Mouse (Mus musculus): Measurements from ENCODE around the gene Hist1h4h.

The Hist1h4h gene

DNA sequence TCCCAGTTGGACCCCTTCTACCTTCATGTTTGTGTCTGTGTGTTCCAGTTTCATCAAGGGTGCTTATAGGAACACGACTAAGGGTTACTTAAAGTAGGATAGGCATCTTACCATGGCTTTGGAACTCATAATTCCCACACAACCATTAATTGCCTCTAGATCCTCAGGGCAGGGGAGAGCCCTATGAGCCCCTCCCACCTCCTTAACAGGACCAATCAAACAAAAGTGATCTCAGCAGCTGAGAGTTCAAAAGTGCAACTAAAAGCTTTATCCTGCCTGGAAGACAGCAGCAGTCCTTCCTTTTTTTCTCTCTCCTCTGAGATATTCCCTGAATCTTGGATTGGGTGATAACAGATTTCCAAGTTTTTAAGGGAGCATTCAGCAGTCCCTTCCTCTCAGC is 20.7 kb upstream of the Hist1h4h start:
- no peak for DNase-seq (ENCODE audit: extremely low spot score, low spot score)

- DNase-seq (ENCODE audit: extremely low spot score, low spot score) = no peak
Measured at GRCm38 (mm10) chr13:23513517-23513916, 17.3 kb upstream of the Hist1h4h start.

DNA sequence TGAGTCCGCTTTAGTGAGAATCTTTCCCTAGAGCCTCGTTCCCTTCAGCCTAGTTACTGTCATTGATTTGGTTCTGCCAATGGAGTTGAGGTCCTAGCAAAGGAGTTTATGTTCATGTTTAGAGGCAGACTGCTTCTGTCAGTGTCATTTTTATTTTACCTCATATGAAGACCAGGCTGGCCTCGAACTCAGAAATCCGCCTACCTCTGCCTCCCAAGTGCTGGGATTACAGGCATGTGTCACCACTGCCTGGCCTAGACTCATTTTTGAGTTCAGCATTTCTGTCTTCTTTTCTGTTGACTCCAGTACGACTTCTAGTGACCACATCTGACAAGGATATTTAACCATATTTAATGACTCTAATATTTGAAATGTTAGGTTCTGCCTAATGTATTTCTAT is 15.6 kb upstream of the Hist1h4h start:
- no peak for DNase-seq (ENCODE audit: extremely low spot score, low spot score)

- peak; percentile 35 for DNase-seq (ENCODE audit: extremely low spot score, low spot score)
Measured at GRCm38 (mm10) chr13:23515826-23516620, 14.8 kb upstream of the Hist1h4h start.

- DNase-seq (ENCODE audit: extremely low spot score, low spot score) = peak; percentile 69
Measured at GRCm38 (mm10) chr13:23516822-23517602, 13.8 kb upstream of the Hist1h4h start.

DNA sequence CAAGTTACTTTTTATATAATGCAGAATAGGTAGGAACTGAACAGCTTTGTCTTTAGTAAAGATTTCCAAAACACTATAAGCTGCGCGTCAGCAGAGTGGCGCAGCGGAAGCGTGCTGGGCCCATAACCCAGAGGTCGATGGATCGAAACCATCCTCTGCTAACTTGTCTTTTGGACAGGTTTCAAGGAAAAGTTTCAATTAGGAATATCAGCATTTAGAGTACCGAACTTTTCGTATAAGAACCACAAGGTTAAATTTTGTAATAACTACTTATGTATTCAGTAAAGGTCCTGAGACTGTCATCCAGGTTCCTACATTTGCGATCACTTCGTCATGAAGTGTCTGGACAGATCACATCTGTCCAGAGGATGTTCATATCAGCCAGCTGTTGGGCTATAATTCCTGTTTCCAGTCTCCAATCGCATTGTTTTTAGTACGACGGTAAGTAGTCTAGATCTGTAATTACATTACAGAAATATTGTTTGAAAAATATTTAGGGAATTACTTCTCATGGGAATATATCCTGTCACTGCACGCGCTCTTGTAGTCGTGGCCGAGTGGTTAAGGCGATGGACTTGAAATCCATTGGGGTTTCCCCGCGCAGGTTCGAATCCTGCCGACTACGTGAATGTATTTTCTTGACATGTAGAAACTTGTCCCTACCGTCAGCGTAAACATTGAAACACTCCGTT is 13.1 kb upstream of the Hist1h4h start:
- peak; percentile 86 for DNase-seq (ENCODE audit: extremely low spot score, low spot score)

GRCm38 (mm10) chr13:23518295-23518603 is 12.6 kb upstream of the Hist1h4h start:
- DNase-seq (ENCODE audit: extremely low spot score, low spot score) = no peak

- peak; percentile 77 for DNase-seq (ENCODE audit: extremely low spot score, low spot score)
Measured at GRCm38 (mm10) chr13:23518885-23519284, 12.0 kb upstream of the Hist1h4h start.

- DNase-seq (ENCODE audit: extremely low spot score, low spot score) = peak; percentile 75
Measured at GRCm38 (mm10) chr13:23519416-23519815, 11.4 kb upstream of the Hist1h4h start.

GRCm38 (mm10) chr13:23521703-23522102 is 9.1 kb upstream of the Hist1h4h start:
- DNase-seq (ENCODE audit: extremely low spot score, low spot score) = peak; percentile 72

- DNase-seq (ENCODE audit: extremely low spot score, low spot score) = no peak
Measured at GRCm38 (mm10) chr13:23523976-23524375, 6.9 kb upstream of the Hist1h4h start.

- DNase-seq (ENCODE audit: extremely low spot score, low spot score) = peak; percentile 87
Measured at GRCm38 (mm10) chr13:23524654-23525053, 6.2 kb upstream of the Hist1h4h start.

GRCm38 (mm10) chr13:23525901-23526300 is 4.9 kb upstream of the Hist1h4h start:
- peak; percentile 65 for DNase-seq (ENCODE audit: extremely low spot score, low spot score)

DNA sequence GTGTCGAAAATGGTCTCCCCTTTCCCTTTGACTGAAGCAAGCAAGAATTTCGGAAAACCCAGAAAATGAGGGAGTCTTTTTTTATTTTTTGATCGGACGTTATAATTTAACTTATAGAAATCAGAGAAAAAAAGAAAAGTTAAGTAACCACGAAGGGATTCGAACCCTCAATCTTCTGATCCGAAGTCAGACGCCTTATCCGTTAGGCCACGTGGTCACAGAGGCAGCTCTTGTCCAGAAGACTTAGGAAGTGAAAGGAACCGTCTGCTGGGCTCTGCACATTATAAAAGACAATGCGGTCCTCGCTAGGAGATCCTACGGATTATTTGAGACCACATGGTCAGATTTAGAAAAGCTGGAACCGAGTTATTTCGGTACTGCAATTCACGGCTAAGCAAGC is 4.5 kb upstream of the Hist1h4h start:
- peak; percentile 96 for DNase-seq (ENCODE audit: extremely low spot score, low spot score)

DNA sequence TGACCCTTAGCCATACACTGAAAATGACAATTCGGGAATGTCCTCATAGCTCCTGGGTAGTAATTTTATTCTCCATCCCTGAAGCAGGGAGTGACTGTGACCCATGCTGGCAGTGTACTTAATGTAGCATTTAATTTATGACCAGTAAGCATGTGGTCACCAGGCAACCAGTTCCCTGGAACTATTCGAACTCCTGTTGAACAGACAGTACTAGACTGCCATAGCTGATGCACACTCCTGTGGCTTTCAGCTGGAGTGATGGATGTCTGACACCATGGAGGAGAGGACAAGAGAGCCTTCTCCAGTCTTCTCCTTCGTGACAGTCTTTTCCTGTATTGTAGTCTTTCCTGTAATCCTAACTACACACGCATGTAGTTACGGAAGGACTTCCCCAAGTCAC is 1.8 kb upstream of the Hist1h4h start:
- peak; percentile 39 for DNase-seq (ENCODE audit: extremely low spot score, low spot score)

- no peak for DNase-seq (ENCODE audit: extremely low spot score, low spot score)
Measured at GRCm38 (mm10) chr13:23529480-23530165, 1.2 kb upstream of the Hist1h4h start.

DNA sequence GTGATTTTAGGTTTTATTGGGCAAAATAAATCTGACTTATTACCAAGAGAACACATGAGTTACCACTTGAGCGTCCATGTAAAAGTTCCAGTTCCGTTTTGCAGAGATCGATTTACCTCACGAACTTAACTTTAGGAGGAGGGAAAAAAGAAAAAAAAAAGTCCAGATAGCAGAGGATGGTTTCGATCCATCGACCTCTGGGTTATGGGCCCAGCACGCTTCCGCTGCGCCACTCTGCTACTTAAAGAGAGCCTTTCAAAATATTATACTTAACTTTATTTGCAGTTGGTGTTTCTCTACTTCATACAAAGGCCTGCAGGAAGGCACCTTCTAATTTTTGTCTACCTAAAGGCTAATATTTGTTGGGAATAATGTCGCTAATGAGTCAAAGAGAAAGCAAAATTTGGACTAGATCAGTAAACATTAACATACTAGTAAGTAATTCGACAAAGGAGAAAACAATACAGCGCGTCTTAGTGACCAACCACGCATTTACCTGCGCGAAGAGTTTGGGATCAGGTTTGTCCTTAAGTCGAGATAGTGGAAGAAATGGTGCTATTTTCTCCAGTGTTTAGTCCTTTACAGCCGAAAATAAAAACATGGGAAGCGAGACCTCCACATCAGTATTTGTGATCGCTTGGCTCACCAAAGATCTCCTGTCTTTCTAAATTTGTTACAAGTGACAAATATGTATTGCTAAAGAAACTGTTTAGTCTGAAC is 509 bp upstream of the Hist1h4h start:
- DNase-seq (ENCODE audit: extremely low spot score, low spot score) = peak; percentile 63

DNA sequence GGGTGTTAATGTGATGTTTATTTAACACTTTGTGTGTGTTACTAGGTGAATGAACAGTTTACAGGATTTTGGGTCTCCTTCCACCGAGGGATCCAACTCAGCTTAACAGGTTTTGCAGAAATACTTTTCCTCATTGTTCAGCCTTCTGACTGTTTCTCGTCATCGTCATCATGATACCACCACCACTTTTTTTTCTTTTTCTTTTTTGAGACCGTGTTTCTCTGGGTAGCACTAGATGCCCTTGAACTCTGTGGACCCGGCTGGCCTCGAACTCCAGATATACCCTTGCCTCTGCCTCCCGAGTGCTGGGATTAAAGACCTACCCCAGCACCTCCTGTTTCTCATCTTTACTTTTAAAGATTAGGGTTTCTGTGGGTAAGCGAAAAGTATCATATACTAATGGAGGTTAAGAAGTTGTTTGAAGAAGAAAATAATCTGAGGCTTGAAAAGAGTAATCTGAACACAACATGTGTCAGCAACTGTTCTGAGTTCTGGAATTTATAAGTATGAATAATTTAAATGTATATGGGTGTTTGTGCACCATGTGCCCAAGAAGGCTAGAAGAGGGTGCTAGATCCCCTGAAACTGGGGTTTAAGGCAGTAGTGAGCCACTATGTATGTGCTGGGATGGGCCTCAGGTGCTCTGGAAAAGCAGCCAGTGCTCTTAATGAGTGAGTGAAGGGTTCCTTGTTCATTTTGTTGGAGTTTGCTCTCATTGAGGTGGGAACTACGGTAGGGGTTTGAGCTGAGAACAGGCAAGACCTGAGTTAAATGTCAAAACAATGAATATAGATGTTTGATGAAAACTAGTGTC is 1.6 kb downstream of the Hist1h4h start:
- DNase-seq (ENCODE audit: extremely low spot score, low spot score) = peak; percentile 27

GRCm38 (mm10) chr13:23533560-23534367 is 2.9 kb downstream of the Hist1h4h start, which contains the start of gene Hist1h2af:
Gene Hist1h2af (plus strand): TSS chr13:23533906.
- DNase-seq (ENCODE audit: extremely low spot score, low spot score) = peak; percentile 79

Data from neural tube, embryonic 10.5 days (tissue).